Mouse (Mus musculus) embryonic facial prominence, embryonic 15.5 days (tissue): ENCODE results near the gene Htr7. TPM values are rescaled to one million over a fixed set of nuclear protein-coding genes. Genes with fewer than 3 reads are reported as not detected.

Experiments used
- ATAC-seq: fragments of 200-750 bp; cut with Nextera tagmentation; 2 replicates; pipeline ENCODE4 v1.8.0; 2017; ENCODE audit warnings: low read depth, moderate TSS enrichment; ENCODE audit not compliant: insufficient number of reproducible peaks, low FRiP score, low TSS enrichment
- H3K27ac ChIP-seq: fragments of 300-500 bp; sonication (generic); replicated peaks from 2 replicates; pipeline ENCODE4 v1.5.1; 2015; ENCODE audit warnings: mild to moderate bottlenecking, inconsistent platforms
- H3K27me3 ChIP-seq: fragments of 300-500 bp; sonication (generic); 2 replicates; pipeline ENCODE4 v1.6.1; 2015; ENCODE audit warnings: inconsistent platforms
- H3K36me3 ChIP-seq: fragments of 300-500 bp; sonication (generic); 2 replicates; pipeline ENCODE4 v1.6.1; 2015; ENCODE audit warnings: mild to moderate bottlenecking, inconsistent platforms
- H3K4me1 ChIP-seq: fragments of 300-500 bp; sonication (generic); 2 replicates; pipeline ENCODE4 v1.6.1; 2015; ENCODE audit warnings: inconsistent platforms
- H3K4me2 ChIP-seq: fragments of 300-500 bp; sonication (generic); replicated peaks from 2 replicates; pipeline ENCODE4 v1.6.1; 2015; ENCODE audit warnings: mild to moderate bottlenecking, inconsistent platforms
- H3K4me3 ChIP-seq: fragments of 300-500 bp; sonication (generic); replicated peaks from 2 replicates; pipeline ENCODE4 v1.5.1; 2015; ENCODE audit warnings: mild to moderate bottlenecking, inconsistent platforms
- H3K9ac ChIP-seq: fragments of 300-500 bp; sonication (generic); 2 replicates; pipeline ENCODE4 v1.6.1; 2015; ENCODE audit warnings: inconsistent platforms
- H3K9me3 ChIP-seq: fragments of 300-500 bp; sonication (generic); replicated peaks from 2 replicates; pipeline ENCODE4 v1.6.1; 2016; ENCODE audit warnings: inconsistent platforms
- WGBS: fragments of 180-500 bp; shearing (Covaris S2); methylation state at CpG from one replicate; pipeline ENCODE4 v1.1.7; 2015; 5-methylcytosine and 5-hydroxymethylcytosine counted together
- polyA plus RNA-seq: library from polyadenylated mRNA; unstranded; fragments of >200 nt; fragmentation: Nextera tagmentation; extraction: Ambion mirVana; gene quantifications from 2 replicates; pipeline ENCODE4 v1.2.1, GENCODE M21; 2015

The Htr7 gene
- polyA plus RNA-seq, 1 experiment from 2014 or later, result 0.60 TPM

DNA sequence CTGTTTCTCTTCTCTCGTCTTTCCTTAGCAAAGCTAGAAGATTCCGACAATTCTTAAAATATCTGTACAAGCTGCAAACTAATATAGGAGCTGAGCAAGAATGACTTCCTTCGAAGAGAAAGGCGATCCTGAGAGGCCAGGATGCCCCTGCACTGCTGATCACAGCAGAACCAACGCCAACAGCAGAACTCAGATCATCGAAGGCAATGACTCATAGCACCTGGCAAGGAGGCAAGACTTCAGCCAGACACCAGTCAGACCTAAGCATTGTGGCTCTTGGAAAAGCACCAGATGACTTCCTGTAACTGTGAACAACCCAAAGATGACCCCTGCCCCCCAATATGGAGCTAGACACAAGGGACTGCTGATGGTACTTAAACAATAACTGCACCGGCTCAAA, 11.3 kb downstream of the Htr7 start:
- H3K9ac ChIP-seq, result no peak overlapping the region
- H3K4me1 ChIP-seq, result no peaks in the 10 kb centered on the region
- no peaks in the 10 kb centered on the region for H3K9me3 ChIP-seq
- no peaks in the 10 kb centered on the region for H3K36me3 ChIP-seq
- no peak overlapping the region for H3K27ac ChIP-seq
- 74% methylated on average over 7 of the region's 7 CpGs for WGBS
- H3K4me3 ChIP-seq, result no peak overlapping the region
- no peak overlapping the region for H3K4me2 ChIP-seq
- no peak for ATAC-seq
- H3K27me3 ChIP-seq, result no peaks in the 10 kb centered on the region

DNA sequence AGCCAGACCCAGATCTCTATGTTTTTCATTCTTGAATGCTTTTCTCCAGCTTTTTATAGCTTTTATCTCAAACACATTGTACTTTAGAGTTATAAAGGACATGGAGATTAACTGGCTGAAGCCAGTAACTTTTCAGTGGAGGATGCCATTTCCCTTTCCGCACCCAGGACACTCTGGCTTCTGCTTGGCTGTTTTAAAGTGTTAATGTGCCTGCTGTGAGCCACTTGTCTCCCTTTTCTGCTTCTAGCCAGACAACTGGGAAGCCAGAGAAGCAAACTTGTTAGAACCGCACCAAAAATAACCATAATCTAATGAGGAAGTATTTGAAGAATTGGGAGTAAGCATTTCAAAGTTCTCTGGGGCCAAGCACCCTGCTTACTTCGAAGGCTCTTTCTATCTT, 42.5 kb downstream of the Htr7 start:
- no peaks in the 10 kb centered on the region for H3K4me1 ChIP-seq

DNA sequence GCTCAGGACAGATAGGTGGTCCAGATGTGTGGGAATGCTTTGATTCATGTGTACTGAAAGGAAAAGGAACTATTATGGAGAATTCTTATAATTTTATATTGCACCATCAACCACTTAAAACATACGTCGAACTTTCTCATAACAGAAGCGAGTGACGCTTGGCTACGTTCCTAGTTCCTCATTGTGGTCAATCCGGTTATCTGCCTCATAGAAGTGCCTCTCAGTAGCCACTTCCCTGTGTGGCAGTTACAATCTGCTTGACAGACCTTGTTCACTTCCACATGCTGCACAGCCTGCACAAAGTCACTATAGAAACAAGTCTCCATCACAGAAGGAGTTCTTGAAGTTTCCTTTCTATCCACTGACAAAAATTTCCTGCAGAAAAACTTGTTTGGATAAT, 51.0 kb downstream of the Htr7 start:
- Histone ChIP-seq H3K4me1 (no peaks in the 10 kb centered on the region), H3K9ac (no peak overlapping the region), H3K4me2 (no peak overlapping the region), H3K36me3 (no peaks in the 10 kb centered on the region), H3K4me3 (no peak overlapping the region), H3K27me3 (no peaks in the 10 kb centered on the region), H3K9me3 (no peaks in the 10 kb centered on the region), H3K27ac (no peak overlapping the region)
- no peak for ATAC-seq
- 76% methylated on average over 6 of the region's 6 CpGs for WGBS

More for the DNA sequence above, 42.5 kb downstream of the Htr7 start:
- 28% methylated on average over 3 of the region's 3 CpGs for WGBS
- no peak for ATAC-seq
- Histone ChIP-seq H3K36me3 (no peaks in the 10 kb centered on the region), H3K9ac (no peak overlapping the region), H3K4me2 (no peak overlapping the region), H3K9me3 (no peaks in the 10 kb centered on the region), H3K27ac (no peak overlapping the region), H3K27me3 (no peaks in the 10 kb centered on the region), H3K4me3 (no peak overlapping the region)

DNA sequence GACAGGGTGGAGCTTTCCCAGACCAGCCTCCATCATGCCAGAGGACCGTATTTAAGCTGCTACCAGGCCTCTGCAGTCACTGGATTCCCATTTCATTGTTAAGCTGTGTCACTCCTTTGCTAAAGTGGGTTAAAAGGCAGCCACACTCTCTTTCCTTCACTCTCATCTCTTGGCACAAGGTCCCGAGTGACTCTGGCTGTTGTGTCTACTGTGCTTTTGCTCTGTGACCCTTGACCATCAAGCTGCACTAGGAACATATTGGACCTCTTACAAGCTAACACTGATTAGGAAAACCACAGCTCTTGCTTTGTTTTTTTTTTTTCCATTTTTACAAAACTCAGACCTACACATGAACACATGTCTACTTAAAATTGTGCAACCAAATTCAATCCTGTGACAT, 52.3 kb downstream of the Htr7 start:
- no peak overlapping the region for H3K4me3 ChIP-seq
- H3K4me1 ChIP-seq, result no peaks in the 10 kb centered on the region
- no peak overlapping the region for H3K9ac ChIP-seq
- WGBS, result 47% methylated on average over 2 of the region's 2 CpGs
- H3K27me3 ChIP-seq, result no peaks in the 10 kb centered on the region
- H3K9me3 ChIP-seq, result no peaks in the 10 kb centered on the region
- H3K27ac ChIP-seq, result no peak overlapping the region
- H3K36me3 ChIP-seq, result no peaks in the 10 kb centered on the region
- H3K4me2 ChIP-seq, result no peak overlapping the region
- ATAC-seq, result no peak

DNA sequence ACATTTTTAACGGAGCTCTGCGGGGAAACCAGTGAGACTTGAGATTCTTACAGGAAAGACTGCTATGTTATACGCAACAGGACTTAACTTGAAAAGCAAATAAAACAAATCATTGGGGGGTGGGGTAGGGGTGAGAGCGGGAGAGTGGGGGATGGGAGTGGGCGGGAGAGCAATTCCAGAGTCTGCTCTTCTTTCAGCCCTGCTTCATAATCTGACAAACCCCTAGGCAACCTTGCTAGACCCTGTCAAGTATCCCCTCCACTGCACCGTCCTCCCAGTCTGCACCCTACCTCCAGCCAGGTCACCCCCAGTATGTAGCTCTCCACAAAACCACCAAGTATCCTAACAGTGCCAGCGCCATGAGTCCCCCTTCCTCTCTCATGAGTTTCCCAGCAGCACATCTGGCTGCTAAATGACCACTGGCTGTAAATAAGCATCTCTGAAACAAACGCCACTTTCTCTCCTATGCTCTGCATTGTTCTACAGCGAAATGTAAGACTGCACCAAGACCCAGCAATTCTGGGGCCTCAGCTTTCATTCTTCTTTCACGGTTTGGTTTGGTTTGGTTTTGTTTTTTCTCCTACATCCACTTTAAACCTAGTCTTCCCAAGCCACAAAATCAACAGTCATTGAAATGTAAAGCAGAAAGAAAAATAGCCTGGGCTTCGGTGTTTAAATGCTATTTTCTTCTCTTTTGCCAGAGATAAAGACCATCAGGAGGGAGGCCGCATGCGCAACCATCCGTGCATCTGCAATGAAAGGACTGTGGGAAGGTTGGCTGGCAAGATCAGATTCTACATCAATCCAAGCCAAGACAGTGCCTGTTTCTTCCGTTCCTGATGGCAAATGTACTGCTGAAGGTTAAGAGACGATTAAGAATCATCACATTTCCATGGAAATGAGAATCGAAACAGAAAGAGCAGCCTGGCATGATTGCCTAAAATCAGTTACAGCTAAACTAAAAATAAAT, 54.5 kb downstream of the Htr7 start:
- Histone ChIP-seq H3K9ac (no peak overlapping the region), H3K9me3 (no peaks in the 10 kb centered on the region), H3K4me3 (no peak overlapping the region), H3K27me3 (no peaks in the 10 kb centered on the region), H3K4me2 (no peak overlapping the region), H3K36me3 (no peaks in the 10 kb centered on the region), H3K4me1 (no peaks in the 10 kb centered on the region), H3K27ac (no peak overlapping the region)
- ATAC-seq, result no peak
- WGBS, result 54% methylated on average over 17 of the region's 17 CpGs

DNA sequence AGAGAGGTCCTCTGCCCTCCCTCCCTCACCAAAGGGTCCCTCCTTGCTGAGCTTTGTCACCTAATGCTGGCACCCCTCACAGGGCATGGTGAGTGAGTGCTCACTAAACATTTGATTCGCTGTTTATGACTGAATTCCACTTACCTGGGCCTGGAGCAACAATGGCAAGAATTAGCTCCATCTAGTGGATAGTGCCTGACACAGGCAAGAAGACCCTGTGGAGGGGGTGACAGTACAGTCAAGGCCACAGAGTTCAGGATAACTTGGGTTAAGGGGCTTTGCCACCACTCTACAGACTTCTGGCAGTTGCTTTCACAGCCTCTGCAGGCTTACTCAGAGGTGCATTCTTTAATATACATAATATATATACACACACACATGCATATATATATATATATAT, 55.8 kb downstream of the Htr7 start:
- Histone ChIP-seq H3K27me3 (no peaks in the 10 kb centered on the region), H3K36me3 (no peaks in the 10 kb centered on the region), H3K4me1 (no peaks in the 10 kb centered on the region), H3K4me3 (no peak overlapping the region), H3K9ac (no peak overlapping the region), H3K4me2 (no peak overlapping the region), H3K9me3 (no peaks in the 10 kb centered on the region), H3K27ac (no peak overlapping the region)
- ATAC-seq, result no peak
- WGBS, result 33% methylated on average over 1 of the region's 1 CpGs

DNA sequence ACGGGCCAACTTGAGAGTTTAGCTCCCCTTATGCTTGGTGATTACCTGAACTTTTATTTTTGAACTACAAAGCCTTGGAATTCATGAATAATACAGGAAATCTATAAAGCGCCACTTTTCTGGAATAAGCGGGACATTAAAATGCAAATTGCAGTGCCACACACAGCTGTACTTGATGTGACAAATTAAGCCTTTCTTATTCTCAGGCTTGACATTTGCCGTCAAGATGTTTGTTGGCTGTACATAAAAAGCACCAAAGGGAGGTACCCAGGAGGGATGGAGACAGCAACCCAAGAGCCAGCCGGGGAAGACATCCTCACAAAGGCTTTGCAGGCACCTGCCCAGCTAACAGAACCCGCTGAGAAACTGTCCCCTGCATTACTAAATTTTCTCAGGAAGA, 56.4 kb downstream of the Htr7 start:
- no peaks in the 10 kb centered on the region for H3K9me3 ChIP-seq
- H3K4me1 ChIP-seq, result no peaks in the 10 kb centered on the region
- no peaks in the 10 kb centered on the region for H3K36me3 ChIP-seq
- WGBS, result 67% methylated on average over 6 of the region's 6 CpGs
- ATAC-seq, result no peak
- H3K27ac ChIP-seq, result no peak overlapping the region
- H3K4me2 ChIP-seq, result no peak overlapping the region
- H3K9ac ChIP-seq, result no peak overlapping the region
- no peaks in the 10 kb centered on the region for H3K27me3 ChIP-seq
- no peak overlapping the region for H3K4me3 ChIP-seq

DNA sequence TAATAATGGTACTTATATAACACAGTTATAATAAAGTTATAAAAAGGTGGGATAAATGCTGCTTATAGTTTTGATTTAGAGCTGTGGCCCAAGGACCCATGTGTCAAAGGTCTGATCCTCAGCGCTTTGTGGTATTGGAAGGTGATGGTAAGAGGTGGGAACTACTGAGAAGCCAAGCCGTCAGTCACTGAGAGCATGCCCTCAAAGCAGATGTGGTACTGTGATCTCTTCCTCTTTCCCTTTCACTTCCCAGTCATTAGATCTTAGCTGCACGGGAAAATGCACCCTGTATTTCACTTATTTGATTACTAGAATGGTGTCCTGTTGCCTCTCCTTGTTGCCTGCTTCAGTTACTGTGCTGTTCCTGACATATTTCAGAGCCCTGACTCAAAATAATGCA, 59.9 kb downstream of the Htr7 start:
- no peaks in the 10 kb centered on the region for H3K36me3 ChIP-seq
- no peak for ATAC-seq
- H3K27me3 ChIP-seq, result no peaks in the 10 kb centered on the region

DNA sequence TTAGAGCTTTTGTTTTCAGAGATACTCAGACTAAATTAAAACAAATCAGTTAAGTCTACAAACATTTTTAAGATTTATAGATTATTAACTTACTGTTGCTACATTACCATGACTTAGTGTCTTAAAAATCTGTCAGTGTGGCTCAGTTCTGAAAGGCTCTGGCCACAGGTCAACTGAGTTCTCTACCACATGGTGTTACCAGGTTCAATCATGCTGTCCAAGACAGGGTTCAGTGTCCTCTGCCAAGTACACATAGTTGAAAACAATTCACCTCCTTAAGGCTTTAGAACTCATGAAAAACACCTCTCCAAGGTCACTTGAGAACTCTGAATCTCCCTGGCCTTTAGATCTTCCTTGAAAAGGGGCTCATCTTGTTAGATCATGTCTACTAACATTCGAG, 69.8 kb downstream of the Htr7 start:
- no peak overlapping the region for H3K27ac ChIP-seq
- ATAC-seq, result no peak
- 69% methylated on average over 1 of the region's 1 CpGs for WGBS

More for the DNA sequence above, 59.9 kb downstream of the Htr7 start:
- Histone ChIP-seq H3K9ac (no peak overlapping the region), H3K9me3 (no peaks in the 10 kb centered on the region), H3K27ac (no peak overlapping the region), H3K4me2 (no peak overlapping the region), H3K4me3 (no peak overlapping the region), H3K4me1 (no peaks in the 10 kb centered on the region)
- WGBS, result 70% methylated on average over 3 of the region's 3 CpGs

DNA sequence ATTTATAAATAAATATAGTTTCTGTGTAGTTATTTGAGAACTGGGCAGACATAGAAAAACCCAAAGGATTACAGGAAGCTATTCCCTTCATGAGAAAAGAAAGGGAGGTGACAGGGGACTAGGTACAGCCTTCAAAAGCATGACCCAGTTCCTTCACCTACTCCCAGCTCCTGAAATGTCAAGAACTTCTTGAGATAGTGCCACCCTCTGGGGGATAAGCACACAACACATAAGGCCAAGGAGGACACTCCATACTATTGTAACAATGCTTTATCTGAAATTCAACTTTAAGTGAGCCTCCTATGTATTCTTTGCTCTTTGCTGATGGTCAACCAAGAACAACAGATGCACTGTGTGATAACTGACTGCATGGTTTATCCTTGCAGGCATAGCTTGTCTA, 82.6 kb downstream of the Htr7 start:
- no peak overlapping the region for H3K9ac ChIP-seq
- H3K27ac ChIP-seq, result no peak overlapping the region
- no peaks in the 10 kb centered on the region for H3K27me3 ChIP-seq
- H3K9me3 ChIP-seq, result no peaks in the 10 kb centered on the region
- H3K4me2 ChIP-seq, result no peak overlapping the region
- H3K4me1 ChIP-seq, result no peaks in the 10 kb centered on the region
- no peak for ATAC-seq
- no peak overlapping the region for H3K4me3 ChIP-seq
- H3K36me3 ChIP-seq, result no peaks in the 10 kb centered on the region

More for the DNA sequence above, 69.8 kb downstream of the Htr7 start:
- Histone ChIP-seq H3K9ac (no peak overlapping the region), H3K9me3 (no peaks in the 10 kb centered on the region), H3K4me3 (no peak overlapping the region), H3K4me1 (no peaks in the 10 kb centered on the region), H3K36me3 (no peaks in the 10 kb centered on the region), H3K27me3 (no peaks in the 10 kb centered on the region), H3K4me2 (no peak overlapping the region)

DNA sequence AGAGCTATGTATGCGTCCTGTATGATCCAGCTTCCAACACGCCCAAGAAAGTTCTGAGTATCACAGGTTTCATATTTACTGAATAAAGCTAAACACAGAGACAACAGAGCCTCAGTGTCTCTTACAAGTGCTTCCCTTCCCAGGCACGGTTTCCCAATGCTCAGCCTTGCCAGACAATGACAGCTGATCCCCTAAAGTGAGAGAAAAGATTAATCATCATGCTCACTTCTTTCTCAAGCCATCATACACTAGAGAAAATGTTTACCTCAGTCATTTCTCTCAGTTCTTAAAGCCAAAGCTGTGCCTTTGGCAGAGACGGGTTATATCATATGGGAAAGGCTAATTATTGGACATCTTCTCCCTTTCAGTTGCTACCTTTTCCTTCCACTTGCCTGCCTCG, 99.7 kb downstream of the Htr7 start:
- H3K27ac ChIP-seq, result no peak overlapping the region
- 71% methylated on average over 5 of the region's 5 CpGs for WGBS
- H3K4me2 ChIP-seq, result no peak overlapping the region
- no peaks in the 10 kb centered on the region for H3K36me3 ChIP-seq
- no peaks in the 10 kb centered on the region for H3K27me3 ChIP-seq
- ATAC-seq, result no peak
- no peaks in the 10 kb centered on the region for H3K9me3 ChIP-seq
- H3K4me1 ChIP-seq, result no peaks in the 10 kb centered on the region
- H3K4me3 ChIP-seq, result no peak overlapping the region
- H3K9ac ChIP-seq, result no peak overlapping the region

DNA sequence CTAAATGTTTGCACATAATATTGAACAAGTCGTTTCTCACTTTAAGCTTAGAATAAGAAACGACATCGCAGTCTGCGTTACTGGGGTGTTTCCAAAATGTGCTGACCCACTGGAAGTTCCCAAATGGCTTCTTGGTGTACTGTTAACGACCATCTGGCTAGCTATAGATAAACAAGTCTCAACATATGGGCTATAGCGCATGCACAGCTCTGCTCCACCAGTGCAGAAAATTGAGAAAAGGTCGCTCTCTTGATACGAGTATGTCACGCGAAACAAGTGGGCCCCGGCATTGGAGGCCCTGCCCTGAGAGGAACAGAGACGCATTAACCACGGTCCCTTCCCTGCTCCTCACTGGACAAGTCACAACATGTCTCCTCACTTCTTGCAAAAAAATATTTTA, 101.6 kb downstream of the Htr7 start:
- no peaks in the 10 kb centered on the region for H3K4me1 ChIP-seq
- H3K4me2 ChIP-seq, result no peak overlapping the region
- H3K27me3 ChIP-seq, result no peaks in the 10 kb centered on the region
- no peak for ATAC-seq
- no peaks in the 10 kb centered on the region for H3K9me3 ChIP-seq
- H3K27ac ChIP-seq, result no peak overlapping the region
- H3K36me3 ChIP-seq, result no peaks in the 10 kb centered on the region
- WGBS, result 86% methylated on average over 13 of the region's 13 CpGs
- no peak overlapping the region for H3K4me3 ChIP-seq
- no peak overlapping the region for H3K9ac ChIP-seq
